Mouse (Mus musculus) liver, embryonic 12.5 days (tissue): ENCODE data around the gene Trabd2b. TPM values are rescaled to one million over a fixed set of nuclear protein-coding genes. Genes with fewer than 3 reads are reported as not detected.

Experiments
- ATAC-seq: fragments of 200-750 bp; cut with Nextera tagmentation; 2 replicates; pipeline ENCODE4 v1.8.0; 2017; ENCODE audit warnings: moderate number of reproducible peaks, mild to moderate bottlenecking, moderate library complexity
- H3K27ac ChIP-seq: fragments of 300-500 bp; sonication (generic); 2 replicates; pipeline ENCODE4 v1.5.1; 2016; ENCODE audit warnings: mild to moderate bottlenecking
- H3K27me3 ChIP-seq: fragments of 300-500 bp; sonication (generic); replicated peaks from 2 replicates; pipeline ENCODE4 v1.6.1; 2016; ENCODE audit warnings: mild to moderate bottlenecking, moderate library complexity
- H3K36me3 ChIP-seq: fragments of 300-500 bp; sonication (generic); 2 replicates; pipeline ENCODE4 v1.6.1; 2016; ENCODE audit warnings: mild to moderate bottlenecking, moderate library complexity
- H3K4me1 ChIP-seq: fragments of 300-500 bp; sonication (generic); 2 replicates; pipeline ENCODE4 v1.6.1; 2016
- H3K4me2 ChIP-seq: fragments of 300-500 bp; sonication (generic); 2 replicates; pipeline ENCODE4 v1.6.1; 2016; ENCODE audit warnings: mild to moderate bottlenecking, moderate library complexity
- H3K4me3 ChIP-seq: fragments of 300-500 bp; sonication (generic); 2 replicates; pipeline ENCODE4 v1.5.1; 2016; ENCODE audit warnings: mild to moderate bottlenecking, moderate library complexity
- H3K9ac ChIP-seq: fragments of 300-500 bp; sonication (generic); 2 replicates; pipeline ENCODE4 v1.6.1; 2016; ENCODE audit warnings: mild to moderate bottlenecking, moderate library complexity
- H3K9me3 ChIP-seq: fragments of 300-500 bp; sonication (generic); replicated peaks from 2 replicates; pipeline ENCODE4 v1.6.1; 2016; ENCODE audit warnings: mild to moderate bottlenecking, moderate library complexity
- WGBS: fragments of 180-500 bp; shearing (Covaris S2); methylation state at CpG from one replicate; pipeline ENCODE4 v1.1.7; 2016; ENCODE audit not compliant: insufficient replicate concordance; 5-methylcytosine and 5-hydroxymethylcytosine counted together
- polyA plus RNA-seq: library from polyadenylated mRNA; unstranded; fragments of >200 nt; fragmentation: Nextera tagmentation; extraction: Ambion mirVana; gene quantifications from 2 replicates; pipeline ENCODE4 v1.2.1, GENCODE M21; 2016

The Trabd2b gene
- polyA plus RNA-seq, 1 experiment from 2014 or later = 0.38 TPM

DNA sequence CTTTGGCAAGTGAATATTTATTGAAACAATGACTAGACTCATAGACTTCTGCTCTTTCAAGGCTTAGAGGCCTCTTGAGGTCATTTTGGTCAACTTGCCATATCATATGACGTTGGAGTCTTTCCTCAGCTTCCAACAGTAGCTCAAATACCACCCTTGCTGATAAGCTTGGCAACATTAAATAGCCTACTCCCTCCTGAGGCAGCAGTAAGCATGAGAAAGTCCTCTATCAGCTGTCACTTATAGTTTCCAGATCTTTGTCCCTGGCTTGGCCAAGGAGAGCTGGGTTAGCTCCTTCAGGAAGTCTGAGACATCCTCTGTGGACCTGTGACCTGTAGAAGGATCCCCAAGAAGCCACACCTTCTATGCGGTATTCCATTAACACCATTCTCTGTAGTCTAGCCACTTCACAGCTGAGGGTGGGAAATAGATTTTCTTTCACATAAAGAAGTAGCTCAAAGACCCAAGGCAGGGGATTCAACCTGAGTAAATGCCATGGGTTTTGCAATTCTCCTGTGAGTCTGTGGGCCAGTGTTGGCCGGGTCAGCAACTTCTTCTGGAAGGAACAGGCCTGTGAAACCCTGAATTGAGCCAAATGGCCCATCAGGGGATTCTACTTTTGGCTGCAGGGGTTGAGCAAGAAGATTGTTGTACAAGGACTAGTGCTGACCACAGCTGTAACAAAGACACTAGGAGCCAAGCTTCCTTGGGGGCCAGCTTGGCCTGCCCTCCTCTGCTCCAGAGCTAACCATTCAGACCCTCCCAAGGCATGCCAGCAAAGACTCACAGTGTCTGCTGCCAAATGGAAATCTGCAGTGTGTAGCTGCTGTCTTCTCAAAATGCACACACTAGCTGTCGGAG lies 127.6 kb downstream of the Trabd2b start:
- Histone ChIP-seq H3K36me3 (no peaks in the 10 kb centered on the region), H3K27ac (no peak overlapping the region), H3K4me2 (no peak overlapping the region), H3K4me3 (no peak overlapping the region), H3K9me3 (no peaks in the 10 kb centered on the region), H3K9ac (no peak overlapping the region), H3K4me1 (no peaks in the 10 kb centered on the region), H3K27me3 (no peaks in the 10 kb centered on the region)
- no peak for ATAC-seq
- 52% methylated on average over 4 of the region's 4 CpGs for WGBS

DNA sequence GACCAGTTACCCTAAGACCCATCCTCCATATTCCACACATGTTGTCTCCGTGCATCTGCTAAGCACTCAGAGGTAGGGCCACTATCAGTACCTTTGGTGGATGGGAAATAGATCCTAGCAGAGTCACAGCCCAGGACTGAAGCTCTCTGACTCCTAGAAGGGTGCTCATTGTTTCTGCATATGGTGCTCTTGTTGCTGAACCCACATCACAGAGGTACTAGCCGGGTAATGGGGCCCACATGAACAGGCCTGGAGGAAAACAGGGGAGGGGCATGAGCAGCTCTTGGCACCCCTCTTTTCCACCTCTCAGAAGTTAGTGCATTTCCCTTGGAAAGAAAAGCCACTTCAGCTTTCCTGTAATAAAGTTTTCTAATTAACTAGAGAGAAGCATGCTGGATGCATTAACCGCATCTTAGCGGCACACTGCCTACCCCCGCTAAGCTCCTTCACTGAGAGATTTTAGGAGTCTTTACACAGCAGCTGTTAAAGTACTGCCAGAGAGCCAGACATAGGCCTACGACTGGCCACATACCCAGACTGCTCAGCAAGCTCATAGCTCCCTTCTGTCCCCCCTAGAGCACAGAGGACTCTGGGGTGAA lies 131.0 kb downstream of the Trabd2b start:
- Histone ChIP-seq H3K4me2 (no peak overlapping the region), H3K9ac (no peak overlapping the region), H3K27ac (no peak overlapping the region), H3K36me3 (no peaks in the 10 kb centered on the region), H3K4me3 (no peak overlapping the region), H3K27me3 (no peaks in the 10 kb centered on the region), H3K9me3 (no peaks in the 10 kb centered on the region), H3K4me1 (no peaks in the 10 kb centered on the region)
- ATAC-seq = no peak
- WGBS = 73% methylated on average over 6 of the region's 6 CpGs

DNA sequence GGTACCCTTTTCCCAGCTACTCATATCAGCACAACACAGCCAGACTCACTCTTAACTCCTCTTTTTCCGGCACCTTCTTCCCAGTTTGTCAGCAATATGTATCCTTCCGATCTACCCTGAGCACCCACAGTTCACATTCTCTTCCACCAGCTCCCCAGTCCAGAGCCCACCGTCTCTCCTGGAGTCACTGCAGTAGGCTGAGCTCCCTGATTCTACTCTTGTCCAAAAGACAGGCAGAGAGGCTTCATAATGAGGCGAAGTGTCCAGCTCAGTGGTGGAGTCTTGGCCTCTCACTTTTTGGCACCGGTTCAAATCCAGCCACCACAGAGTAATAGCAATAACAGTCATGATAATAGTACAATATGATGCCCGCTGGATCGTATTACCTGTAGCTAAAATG lies 133.5 kb downstream of the Trabd2b start:
- no peak overlapping the region for H3K4me3 ChIP-seq
- WGBS = 60% methylated on average over 7 of the region's 7 CpGs
- no peak overlapping the region for H3K27ac ChIP-seq
- no peaks in the 10 kb centered on the region for H3K36me3 ChIP-seq
- no peak overlapping the region for H3K9ac ChIP-seq
- ATAC-seq = no peak
- H3K9me3 ChIP-seq = no peaks in the 10 kb centered on the region
- no peaks in the 10 kb centered on the region for H3K27me3 ChIP-seq
- no peaks in the 10 kb centered on the region for H3K4me1 ChIP-seq
- H3K4me2 ChIP-seq = no peak overlapping the region

DNA sequence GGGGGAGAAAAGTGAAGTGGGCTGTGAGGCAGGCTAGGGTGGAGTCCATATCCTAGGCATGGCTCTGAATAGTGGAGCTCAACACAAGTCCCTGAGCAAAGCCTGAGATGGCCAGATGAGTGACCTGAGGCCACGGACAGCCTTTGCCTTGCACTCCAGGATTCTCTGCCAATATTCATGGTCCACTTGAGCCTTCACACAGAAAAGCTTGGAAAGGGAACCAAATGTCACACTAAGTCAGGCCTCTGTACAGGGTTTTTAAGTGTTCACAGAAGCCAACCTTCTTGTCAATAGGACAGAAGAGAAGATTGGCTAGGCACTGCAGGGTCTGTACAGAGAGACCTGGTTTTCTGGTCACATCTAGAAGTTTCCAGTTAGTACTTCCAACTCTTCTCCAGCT lies 134.7 kb downstream of the Trabd2b start:
- no peaks in the 10 kb centered on the region for H3K36me3 ChIP-seq
- no peaks in the 10 kb centered on the region for H3K9me3 ChIP-seq
- H3K4me3 ChIP-seq = no peak overlapping the region
- H3K9ac ChIP-seq = no peak overlapping the region
- H3K4me1 ChIP-seq = no peaks in the 10 kb centered on the region
- no peak overlapping the region for H3K27ac ChIP-seq
- ATAC-seq = no peak
- WGBS = 56% methylated on average over 1 of the region's 1 CpGs
- H3K4me2 ChIP-seq = no peak overlapping the region
- H3K27me3 ChIP-seq = no peaks in the 10 kb centered on the region

DNA sequence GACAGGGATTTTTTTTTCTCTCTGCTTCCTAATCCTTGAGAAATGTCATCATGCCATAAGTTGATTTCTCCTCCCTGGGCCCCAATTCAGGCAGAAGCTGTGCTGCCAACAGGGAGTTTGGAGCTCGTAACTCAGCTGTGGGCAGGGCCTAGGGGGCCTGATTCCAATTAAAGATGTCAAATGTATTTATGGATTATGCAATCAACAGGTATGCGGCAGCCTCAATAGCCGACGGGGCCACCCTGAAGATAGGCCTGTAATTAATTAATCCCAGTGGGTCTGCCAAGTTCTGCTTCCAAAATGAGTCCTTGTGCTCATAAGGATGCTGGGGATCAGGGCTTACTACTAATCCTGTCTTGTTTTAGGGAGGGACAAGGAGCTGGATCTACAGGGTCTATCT lies 135.6 kb downstream of the Trabd2b start:
- H3K27ac ChIP-seq = no peak overlapping the region
- H3K4me3 ChIP-seq = no peak overlapping the region
- no peaks in the 10 kb centered on the region for H3K36me3 ChIP-seq
- H3K9me3 ChIP-seq = no peaks in the 10 kb centered on the region
- no peak for ATAC-seq
- H3K4me1 ChIP-seq = no peaks in the 10 kb centered on the region
- H3K27me3 ChIP-seq = no peaks in the 10 kb centered on the region
- WGBS = 65% methylated on average over 4 of the region's 4 CpGs
- no peak overlapping the region for H3K4me2 ChIP-seq
- H3K9ac ChIP-seq = no peak overlapping the region

DNA sequence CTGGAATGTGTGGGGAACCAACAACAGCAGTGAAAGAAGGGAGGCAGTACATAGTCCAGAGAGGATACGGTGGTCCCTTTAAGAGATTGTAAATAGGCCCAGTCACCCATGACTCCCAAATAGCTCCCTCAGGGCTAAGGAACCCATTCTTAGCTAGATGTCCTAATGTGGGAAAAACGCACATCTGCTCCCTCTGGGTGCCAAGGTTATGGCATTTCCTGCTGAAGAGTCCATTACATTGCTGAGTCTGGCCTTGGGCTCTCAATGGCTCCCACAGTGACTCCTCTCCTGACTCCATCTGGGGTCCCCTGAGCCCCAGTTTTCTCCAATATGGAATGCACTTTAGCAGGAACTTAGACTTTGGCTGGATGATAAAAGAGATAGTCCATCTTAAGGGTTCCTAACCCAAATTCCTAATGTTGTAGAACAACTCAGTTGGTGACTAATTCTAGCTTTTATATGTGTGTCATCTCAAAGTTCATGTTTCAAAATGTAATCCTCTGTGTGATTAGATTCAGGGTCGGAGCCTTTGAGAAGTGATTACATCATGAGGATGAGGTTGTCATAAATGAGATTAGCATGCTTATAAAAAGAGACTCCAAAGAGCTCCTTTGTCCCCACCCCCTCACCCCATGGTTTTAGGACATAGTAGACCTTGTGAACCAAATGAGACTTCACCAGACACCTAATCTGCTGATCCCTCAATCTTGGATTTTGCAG lies 139.1 kb downstream of the Trabd2b start:
- Histone ChIP-seq H3K4me2 (no peak overlapping the region), H3K4me3 (no peak overlapping the region), H3K36me3 (no peaks in the 10 kb centered on the region), H3K4me1 (peaks cover 9% of the 10 kb centered on the region), H3K27me3 (no peaks in the 10 kb centered on the region), H3K9ac (no peak overlapping the region), H3K9me3 (no peaks in the 10 kb centered on the region), H3K27ac (no peak overlapping the region)
- no peak for ATAC-seq
- WGBS = 61% methylated on average over 3 of the region's 3 CpGs

DNA sequence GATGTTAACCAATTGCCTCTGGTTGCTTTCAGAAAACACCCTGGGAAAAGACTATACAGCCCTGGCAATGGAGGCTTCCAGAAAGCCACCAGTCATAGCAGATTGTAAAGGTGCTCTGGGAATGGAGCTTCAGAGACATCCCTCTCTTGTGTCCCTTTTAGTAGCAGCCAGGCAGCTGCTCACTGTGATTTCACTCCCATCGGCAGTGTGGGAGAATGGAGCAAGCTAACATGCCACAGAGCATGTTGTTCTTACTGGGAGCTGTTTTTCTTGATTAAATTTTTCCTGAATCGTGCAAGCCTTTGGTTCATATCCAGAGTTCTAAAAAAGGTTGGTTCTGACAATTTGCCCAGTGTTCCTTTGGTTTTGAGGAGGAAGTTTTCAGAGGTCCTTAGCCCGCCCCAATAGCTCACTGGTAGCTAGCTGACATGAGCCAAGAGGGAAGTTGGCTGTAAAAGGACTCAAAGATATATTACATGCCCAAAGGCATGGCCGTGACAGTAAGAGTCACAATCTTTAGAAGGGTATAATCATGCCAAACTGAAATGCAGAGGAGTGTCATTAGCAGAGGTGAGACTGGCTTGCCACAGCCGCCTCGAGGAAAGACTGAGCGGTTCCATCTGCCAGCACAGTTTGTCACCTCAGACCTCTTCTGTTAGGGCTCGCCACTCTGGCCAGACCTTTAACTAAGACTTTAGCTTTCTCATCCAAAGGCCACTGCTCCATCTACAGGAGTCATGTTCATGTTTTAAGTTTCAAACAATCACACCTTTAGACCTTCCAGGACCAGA lies 141.3 kb downstream of the Trabd2b start:
- ATAC-seq = no peak
- no peak overlapping the region for H3K4me2 ChIP-seq
- WGBS = 63% methylated on average over 8 of the region's 8 CpGs
- no peaks in the 10 kb centered on the region for H3K9me3 ChIP-seq
- peaks cover 9% of the 10 kb centered on the region for H3K4me1 ChIP-seq
- H3K9ac ChIP-seq = no peak overlapping the region
- H3K27me3 ChIP-seq = no peaks in the 10 kb centered on the region
- H3K4me3 ChIP-seq = no peak overlapping the region
- no peaks in the 10 kb centered on the region for H3K36me3 ChIP-seq
- H3K27ac ChIP-seq = no peak overlapping the region

DNA sequence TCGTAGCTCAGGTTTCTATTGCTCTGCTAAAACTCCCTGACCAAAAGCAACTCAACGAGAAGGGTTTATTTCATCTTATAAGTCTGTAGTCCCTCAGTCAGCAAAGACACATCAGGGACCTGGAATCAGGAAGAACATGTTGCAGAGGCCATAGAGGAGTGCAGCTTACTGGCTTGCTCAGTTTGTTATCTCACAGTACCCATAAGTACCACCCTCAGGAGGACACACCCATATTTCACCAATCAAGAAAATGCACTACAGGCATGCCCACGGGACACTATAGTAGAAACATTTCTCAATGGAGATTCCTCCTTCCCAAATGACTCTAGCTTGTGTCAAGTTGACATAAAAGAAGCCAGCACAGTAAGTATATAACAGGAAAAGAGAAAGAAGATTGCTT lies 143.0 kb downstream of the Trabd2b start:
- Histone ChIP-seq H3K4me2 (no peak overlapping the region), H3K36me3 (no peaks in the 10 kb centered on the region), H3K4me3 (no peak overlapping the region), H3K9me3 (no peaks in the 10 kb centered on the region), H3K27me3 (no peaks in the 10 kb centered on the region), H3K4me1 (peaks cover 9% of the 10 kb centered on the region), H3K27ac (no peak overlapping the region), H3K9ac (no peak overlapping the region)
- WGBS = 62% methylated on average over 3 of the region's 3 CpGs
- peak; percentile 88 for ATAC-seq

DNA sequence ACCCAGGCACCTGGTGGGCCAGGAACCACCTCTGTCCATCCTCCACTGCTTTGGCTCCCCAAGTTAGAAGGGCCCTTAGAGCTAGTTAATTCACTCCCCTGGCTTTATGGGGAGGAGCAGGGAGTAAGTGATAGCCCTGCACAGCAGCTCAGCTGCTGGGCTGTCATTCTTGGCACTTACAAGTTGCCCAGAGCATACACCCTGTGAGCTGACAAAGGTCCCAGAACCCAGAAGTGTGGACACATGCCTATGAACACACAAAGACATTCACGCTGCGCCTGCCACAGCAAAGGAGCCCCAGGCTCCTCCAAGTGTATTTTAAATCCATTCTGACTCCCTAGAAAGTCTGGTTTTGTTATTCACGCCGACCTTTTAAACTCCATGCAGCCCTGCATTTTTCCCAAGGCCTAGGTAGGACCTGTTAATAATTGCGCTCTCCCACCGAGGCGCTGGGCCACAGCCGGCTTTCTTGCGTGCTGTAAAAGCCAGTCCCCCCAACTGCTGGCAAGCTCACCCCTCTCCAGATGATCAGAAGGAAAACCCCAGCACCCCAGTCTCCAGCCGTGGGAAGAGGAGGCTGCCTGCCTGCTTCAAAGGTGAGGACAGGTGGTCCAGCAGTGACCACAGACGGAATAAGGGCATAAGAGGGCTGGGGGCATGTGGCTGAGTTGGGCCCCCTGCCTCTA lies 144.1 kb downstream of the Trabd2b start:
- WGBS = 60% methylated on average over 11 of the region's 11 CpGs
- Histone ChIP-seq H3K27me3 (no peaks in the 10 kb centered on the region), H3K27ac (no peak overlapping the region), H3K4me2 (no peak overlapping the region), H3K4me3 (no peak overlapping the region), H3K9me3 (no peaks in the 10 kb centered on the region), H3K9ac (no peak overlapping the region), H3K4me1 (peaks cover 9% of the 10 kb centered on the region), H3K36me3 (no peaks in the 10 kb centered on the region)
- no peak for ATAC-seq

DNA sequence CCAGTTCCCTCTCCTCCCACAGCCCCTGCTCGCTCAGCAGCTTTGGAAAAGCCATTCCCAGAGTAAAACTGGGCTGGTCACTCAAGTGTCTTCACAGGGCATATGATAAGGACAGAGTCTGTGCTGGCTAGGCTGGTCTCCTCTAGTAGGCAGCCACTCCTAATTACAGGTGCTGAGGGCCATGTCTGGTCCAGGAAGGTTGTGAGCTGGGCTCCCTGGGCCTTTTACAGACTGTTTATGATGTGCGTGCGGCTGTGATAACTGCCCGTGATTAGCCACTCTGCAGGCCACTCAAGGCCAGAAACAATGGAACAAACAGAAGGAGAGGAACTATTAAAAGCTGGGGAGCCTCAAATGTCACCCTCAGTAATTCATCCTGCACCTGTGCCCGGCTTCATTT lies 150.4 kb downstream of the Trabd2b start:
- no peaks in the 10 kb centered on the region for H3K27me3 ChIP-seq
- ATAC-seq = no peak
- 75% methylated on average over 5 of the region's 5 CpGs for WGBS

DNA sequence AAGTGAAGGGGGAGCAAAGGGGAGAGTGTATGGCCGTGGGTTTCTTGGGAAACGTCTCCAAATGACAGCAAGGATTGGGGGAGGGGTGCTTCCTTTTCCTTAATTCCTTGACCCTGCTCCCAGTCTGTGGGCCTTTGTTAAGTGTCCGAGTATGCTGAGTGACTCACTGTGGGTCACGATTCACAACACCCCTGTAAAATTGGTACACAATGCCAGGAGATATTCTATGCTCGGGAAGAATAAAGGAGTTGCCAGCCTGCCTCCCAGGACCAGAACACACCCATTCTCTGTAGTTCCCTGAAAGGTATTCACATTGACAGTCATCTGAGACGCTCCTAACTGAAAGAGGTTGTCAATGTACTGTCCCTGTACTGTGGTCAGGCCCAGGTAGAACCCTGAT lies 151.2 kb downstream of the Trabd2b start:
- no peak for ATAC-seq
- Histone ChIP-seq H3K27ac (no peak overlapping the region), H3K27me3 (no peaks in the 10 kb centered on the region), H3K4me2 (no peak overlapping the region), H3K9me3 (no peaks in the 10 kb centered on the region), H3K36me3 (no peaks in the 10 kb centered on the region), H3K9ac (no peak overlapping the region), H3K4me1 (no peaks in the 10 kb centered on the region), H3K4me3 (no peak overlapping the region)
- WGBS = 31% methylated on average over 6 of the region's 6 CpGs

More for the DNA sequence above, 150.4 kb downstream of the Trabd2b start:
- no peaks in the 10 kb centered on the region for H3K9me3 ChIP-seq
- no peak overlapping the region for H3K9ac ChIP-seq
- no peak overlapping the region for H3K27ac ChIP-seq
- no peaks in the 10 kb centered on the region for H3K36me3 ChIP-seq
- no peak overlapping the region for H3K4me2 ChIP-seq
- H3K4me3 ChIP-seq = no peak overlapping the region
- no peaks in the 10 kb centered on the region for H3K4me1 ChIP-seq
